Mouse (Mus musculus) CH12.LX (cell line): ENCODE measurements around the gene Erbb4. TPM values are rescaled to one million over a fixed set of nuclear protein-coding genes. Genes with fewer than 3 reads are reported as not detected.

Experiments used
- DNase-seq: peaks from one replicate; pipeline ENCODE4 v3.0.0-alpha.2; 2013; ENCODE audit errors: extremely low read depth
- H3K27ac ChIP-seq: 2 replicates; pipeline ENCODE4 v1.5.1; 2012; ENCODE audit warnings: low read depth, mild to moderate bottlenecking, control low read depth, moderate library complexity; ENCODE audit not compliant: insufficient read depth
- H3K27me3 ChIP-seq: replicated peaks from 2 replicates; pipeline ENCODE3; 2012; ENCODE audit warnings: inconsistent platforms
- H3K36me3 ChIP-seq, 2 experiments: replicated peaks in 1 of 2; 2 replicates each; pipeline versions ENCODE3 to v1.6.1; 2012; ENCODE audit warnings: inconsistent platforms in 1 of 2, low read length in 1 of 2, mild to moderate bottlenecking in 1 of 2, mixed read lengths in 1 of 2, moderate library complexity in 1 of 2; ENCODE audit not compliant: control insufficient read depth in 1 of 2, insufficient read depth in 1 of 2
- H3K4me1 ChIP-seq, 2 experiments: 2 replicates each; pipeline ENCODE4 v1.6.1; 2012; ENCODE audit warnings: inconsistent platforms in 1 of 2, moderate library complexity in 1 of 2; ENCODE audit not compliant: insufficient read depth in 2 of 2, control insufficient read depth in 1 of 2
- H3K4me2 ChIP-seq: 2 replicates; pipeline ENCODE4 v1.6.1; 2012; ENCODE audit warnings: low read depth, mild to moderate bottlenecking, control low read depth; ENCODE audit not compliant: poor library complexity, insufficient read depth, severe bottlenecking
- H3K4me3 ChIP-seq, 3 experiments: fragments of 150-350 bp in 1 of 3; sonication (generic) in 1 of 3; replicated peaks in 1 of 3; 2 replicates each; pipeline versions ENCODE3 to v1.5.1; 2011 to 2012; ENCODE audit warnings: low read depth in 2 of 3, low read length in 2 of 3, mild to moderate bottlenecking in 2 of 3, moderate library complexity in 2 of 3, control low read depth in 1 of 3, improper control_type of control experiment in 1 of 3, inconsistent platforms in 1 of 3, mixed read lengths in 1 of 3; ENCODE audit not compliant: poor library complexity in 1 of 3
- H3K79me2 ChIP-seq: replicated peaks from 2 replicates; pipeline ENCODE4 v1.6.1; 2012; ENCODE audit warnings: mild to moderate bottlenecking, moderate library complexity; ENCODE audit not compliant: control insufficient read depth, poor library complexity, insufficient read depth, severe bottlenecking; ENCODE audit errors: extremely low read depth
- H3K9ac ChIP-seq: 2 replicates; pipeline ENCODE4 v1.6.1; 2012; ENCODE audit warnings: low read depth, mild to moderate bottlenecking, control low read depth, moderate library complexity; ENCODE audit not compliant: insufficient read depth
- H3K9me3 ChIP-seq: replicated peaks from 2 replicates; pipeline ENCODE3; 2012; ENCODE audit warnings: low read length, inconsistent platforms, mixed read lengths
- BHLHE40 ChIP-seq: IDR thresholded peaks from 2 replicates; pipeline ENCODE4 v1.6.1; 2011; ENCODE audit warnings: mild to moderate bottlenecking, low read depth, low read length, improper control_type of control experiment
- CHD1 ChIP-seq: IDR thresholded peaks from 2 replicates; pipeline ENCODE4 v1.6.1; 2012; ENCODE audit warnings: low read depth, low read length, improper control_type of control experiment, inconsistent platforms
- CHD2 ChIP-seq: IDR thresholded peaks from 2 replicates; pipeline ENCODE4 v1.6.1; 2011; ENCODE audit warnings: low read length, improper control_type of control experiment
- CTCF ChIP-seq, 2 experiments: IDR thresholded peaks in 1 of 2; conservative IDR thresholded peaks in 1 of 2; 2 replicates each; pipeline ENCODE4 v1.5.1; 2011 to 2012; ENCODE audit warnings: low read depth in 2 of 2, low read length in 2 of 2, improper control_type of control experiment in 1 of 2, inconsistent platforms in 1 of 2, mild to moderate bottlenecking in 1 of 2, moderate library complexity in 1 of 2
- ELF1 ChIP-seq: IDR thresholded peaks from 2 replicates; pipeline ENCODE4 v1.6.1; 2014; ENCODE audit warnings: low read depth, mild to moderate bottlenecking, inconsistent platforms, low read length, improper control_type of control experiment
- EP300 ChIP-seq: IDR thresholded peaks from 2 replicates; pipeline ENCODE4 v1.6.1; 2011; ENCODE audit warnings: low read length, improper control_type of control experiment
- ETS1 ChIP-seq: conservative IDR thresholded peaks from 2 replicates; pipeline ENCODE4 v1.6.1; 2012; ENCODE audit warnings: low read depth, mild to moderate bottlenecking, inconsistent platforms, low read length, improper control_type of control experiment, moderate library complexity
- KAT2A ChIP-seq: IDR thresholded peaks from 2 replicates; pipeline ENCODE4 v1.6.1; 2012; ENCODE audit warnings: low read length, improper control_type of control experiment, inconsistent platforms; ENCODE audit not compliant: insufficient replicate concordance
- MAZ ChIP-seq: IDR thresholded peaks from 2 replicates; pipeline ENCODE4 v1.6.1; 2012; ENCODE audit warnings: low read depth, mild to moderate bottlenecking, inconsistent platforms, low read length, improper control_type of control experiment, moderate library complexity
- MYC ChIP-seq: IDR thresholded peaks from 2 replicates; pipeline ENCODE4 v1.6.1; 2011; ENCODE audit warnings: low read depth, mild to moderate bottlenecking, improper control_type of control experiment, low read length
- NELFE ChIP-seq: IDR thresholded peaks from 2 replicates; pipeline ENCODE4 v1.6.1; 2011; ENCODE audit warnings: low read depth, low read length, improper control_type of control experiment
- NRF1 ChIP-seq: IDR thresholded peaks from 2 replicates; pipeline ENCODE4 v1.6.1; 2014; ENCODE audit warnings: low read depth, mild to moderate bottlenecking, inconsistent platforms, low read length, improper control_type of control experiment, moderate library complexity
- POLR2AphosphoS2 ChIP-seq: IDR thresholded peaks from 2 replicates; pipeline ENCODE4 v1.6.1; 2011; ENCODE audit warnings: low read depth, low read length, improper control_type of control experiment
- RAD21 ChIP-seq: IDR thresholded peaks from 2 replicates; pipeline ENCODE4 v1.6.1; 2011; ENCODE audit warnings: low read depth, mild to moderate bottlenecking, low read length, improper control_type of control experiment, moderate library complexity
- SMC3 ChIP-seq: IDR thresholded peaks from 2 replicates; pipeline ENCODE4 v1.6.1; 2011; ENCODE audit warnings: low read depth, low read length, improper control_type of control experiment
- TBP ChIP-seq: conservative IDR thresholded peaks from 2 replicates; pipeline ENCODE4 v1.6.1; 2011; ENCODE audit warnings: low read depth, low read length, improper control_type of control experiment
- ZKSCAN1 ChIP-seq: IDR thresholded peaks from 2 replicates; pipeline ENCODE4 v1.6.1; 2012; ENCODE audit warnings: low read depth, inconsistent platforms, low read length, improper control_type of control experiment, borderline replicate concordance
- ZMIZ1 ChIP-seq: IDR thresholded peaks from 2 replicates; pipeline ENCODE4 v1.6.1; 2012; ENCODE audit warnings: low read depth, mild to moderate bottlenecking, inconsistent platforms, low read length, improper control_type of control experiment
- dilution Hi-C: fragments of 300-500 bp; cut with MboI; formaldehyde crosslinking; loops from 2 replicates; pipeline ENCODE4 v1.14.3; 2020; ENCODE audit warnings: low sequenced_read_pairs; ENCODE audit not compliant: extremely low pct_unique_long_range_greater_than_20kb, extremely low pct_ligation_motif_present
- in situ Hi-C: fragments of 300-500 bp; cut with MboI; formaldehyde crosslinking; loops from 3 replicates; pipeline ENCODE4 v1.14.3; 2019; ENCODE audit warnings: low sequenced_read_pairs, low pct_ligation_motif_present, low pct_unique_long_range_greater_than_20kb, mixed read lengths
- polyA plus RNA-seq: library from polyadenylated mRNA; unstranded; fragments of >175 nt; gene quantifications from 2 replicates; pipeline ENCODE4 v1.2.1, GENCODE M21; 2012; ENCODE audit warnings: low read depth; ENCODE audit not compliant: insufficient read length
- total RNA-seq, 2 experiments: library from RNA; depleted of rRNA; stranded (reverse); fragments of 300-350 nt in 1 of 2; fragments of >200 nt in 1 of 2; gene quantifications; 2 replicates each; pipeline ENCODE4 v1.2.3; 2012 to 2014

Erbb4 gene
- total and polyA plus RNA-seq, 3 experiments, result not detected

- Histone ChIP-seq H3K9me3 (peaks cover 25% of the 10 kb centered on the region), H3K27me3 (no peaks in the 10 kb centered on the region), H3K9ac (no peak overlapping the region), H3K36me3 (no peaks in the 10 kb centered on the region), H3K4me3 (no peak overlapping the region), H3K4me2 (no peak overlapping the region), H3K27ac (no peak overlapping the region), H3K4me1 (no peaks in the 10 kb centered on the region), H3K79me2 (no peaks in the 10 kb centered on the region)
- dilution Hi-C loops (no loop called here), in situ Hi-C loops (no loop called here)
- TF ChIP-seq ETS1 (no peak), EP300 (no peak), CTCF (conservative IDR thresholded peaks at IDR 0.05 in 1 of 2, IDR thresholded peaks at IDR 0.05 in 1 of 2; ENCODE audit: low read depth in 2 of 2, low read length in 2 of 2) (no peak), KAT2A (no peak), ZKSCAN1 (no peak), RAD21 (no peak), MYC (no peak), NRF1 (no peak), NELFE (no peak), MAZ (no peak), TBP (no peak), BHLHE40 (no peak), CHD1 (no peak)
- DNase-seq, result no peak
Observed at GRCm38 (mm10) chr1:68501561-68501960, 606.3 kb downstream of the Erbb4 start.

DNA sequence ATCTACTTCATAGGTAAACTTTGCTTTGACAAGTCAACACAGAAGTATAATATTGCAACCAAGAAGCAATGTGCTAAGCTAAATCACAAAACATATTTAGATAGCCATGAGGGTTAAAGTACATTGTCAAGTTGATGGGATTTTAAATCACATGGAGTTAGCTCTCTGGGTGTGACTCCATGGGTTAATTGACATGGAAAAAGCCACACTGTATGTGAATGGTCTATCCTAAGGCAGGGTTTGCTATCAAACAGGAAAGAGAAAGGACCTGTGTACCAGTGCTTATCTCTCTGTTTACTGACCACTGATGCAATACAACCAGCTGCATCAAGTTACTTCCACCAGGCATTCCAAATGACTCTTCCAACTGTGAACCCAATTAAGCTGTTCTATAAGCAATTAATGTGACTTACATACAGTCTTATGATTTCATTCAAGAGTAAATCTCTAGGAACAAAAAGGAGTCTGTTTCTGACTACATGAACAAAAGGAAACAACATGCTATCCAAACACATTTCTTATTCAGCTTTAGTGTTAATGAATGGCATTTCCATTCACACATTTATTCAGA, 641.4 kb downstream of the Erbb4 start:
- Histone ChIP-seq H3K27ac (no peak overlapping the region), H3K4me3 (no peak overlapping the region), H3K79me2 (no peaks in the 10 kb centered on the region), H3K4me1 (no peaks in the 10 kb centered on the region), H3K4me2 (no peak overlapping the region), H3K27me3 (no peaks in the 10 kb centered on the region), H3K36me3 (no peaks in the 10 kb centered on the region), H3K9me3 (peaks cover 13% of the 10 kb centered on the region), H3K9ac (no peak overlapping the region)
- TF ChIP-seq SMC3, result no peak
- no peak for TF ChIP-seq CHD2
- TF ChIP-seq POLR2AphosphoS2, result no peak
- no peak for TF ChIP-seq MAZ
- TF ChIP-seq ELF1, result no peak
- no peak for TF ChIP-seq ZKSCAN1
- no peak for TF ChIP-seq ZMIZ1
- dilution Hi-C loops (no loop called here), in situ Hi-C loops (no loop called here)
- no peak for DNase-seq
